ENCODE assay signal across 9 mouse cellular contexts in genomic region chr12:84203170-84203777, GRCm38 (mm10). TPM values are rescaled to one million over a fixed set of nuclear protein-coding genes. Genes with fewer than 3 reads are reported as not detected.
DNase-seq lines count a peak whose midpoint lies in the region; ATAC-seq lines count a peak whose summit lies in the region.
"Had no signal": no experiment of that assay in that cellular context is flagged by ENCODE, and none has a peak within 500 bp of the region (broad histone marks: within the 10 kb centered on the region; RNA-seq: fewer than 3 reads in every experiment).

No protein-coding gene starts in this region.

- H3K27me3 ChIP-seq in midbrain, embryonic 10.5 days (ENCODE audit: low read depth, poor library complexity, severe bottlenecking): peaks cover 10% of the 10 kb centered on the region; the same call in 1 of the 2 replicates
- H3K27me3 ChIP-seq in midbrain, embryonic 15.5 days (replicated peaks): no peaks in the 10 kb centered on the region
- no peaks in the 10 kb centered on the region for H3K27me3 ChIP-seq in liver, embryonic 12.5 days (replicated peaks)

- H3K27ac ChIP-seq in midbrain, embryonic 10.5 days (replicated peaks): 0 out of 2 replicates have a peak overlapping the region, but pooled peaks have one; percentile 23
- no peak overlapping the region for H3K27ac ChIP-seq in midbrain, embryonic 15.5 days
- H3K27ac ChIP-seq in liver, embryonic 12.5 days: peak overlapping the region; percentile 100

- WGBS in midbrain, embryonic 10.5 days: 77% methylated on average over 7 of the region's 7 CpGs
- 77% methylated on average over 7 of the region's 7 CpGs for WGBS in midbrain, embryonic 15.5 days
- WGBS in liver, embryonic 12.5 days (ENCODE audit: insufficient replicate concordance): 26% methylated on average over 7 of the region's 7 CpGs

- no peaks in the 10 kb centered on the region for H3K9me3 ChIP-seq in midbrain, embryonic 10.5 days (replicated peaks)
- no peaks in the 10 kb centered on the region for H3K9me3 ChIP-seq in midbrain, embryonic 15.5 days
- no peaks in the 10 kb centered on the region for H3K9me3 ChIP-seq in liver, embryonic 12.5 days (replicated peaks)

- no peak for ATAC-seq in midbrain, embryonic 15.5 days (replicated peaks)
- peak; percentile 61 for ATAC-seq in liver, embryonic 12.5 days

- H3K4me1 ChIP-seq in midbrain, embryonic 10.5 days: peaks cover 40% of the 10 kb centered on the region
- H3K4me1 ChIP-seq in midbrain, embryonic 15.5 days: no peaks in the 10 kb centered on the region
- H3K4me1 ChIP-seq in liver, embryonic 12.5 days: peaks cover 89% of the 10 kb centered on the region

- H3K9ac ChIP-seq in midbrain, embryonic 15.5 days: no peak overlapping the region
- peak overlapping the region; percentile 80 for H3K9ac ChIP-seq in liver, embryonic 12.5 days

- H3K4me2 ChIP-seq in midbrain, embryonic 15.5 days: no peak overlapping the region
- H3K4me2 ChIP-seq in liver, embryonic 12.5 days: peak overlapping the region; percentile 83

- 0 out of 2 replicates have a peak, but pooled peaks cover 2% of the 10 kb centered on the region for H3K36me3 ChIP-seq in midbrain, embryonic 10.5 days
- H3K36me3 ChIP-seq in midbrain, embryonic 15.5 days (replicated peaks): no peaks in the 10 kb centered on the region
- H3K36me3 ChIP-seq in liver, embryonic 12.5 days: peaks cover 11% of the 10 kb centered on the region

- DNase-seq in heart, adult 11 months: peak; percentile 83
- no peak for DNase-seq in heart, adult 8-10 months (ENCODE audit: low spot score)
- no peak for DNase-seq in midbrain, embryonic 10.5 days (ENCODE audit: low spot score)
- DNase-seq in left cerebral cortex, adult 8-10 months (ENCODE audit: low spot score in 2 of 2): no peak
- DNase-seq in ovary, postnatal 10 days (ENCODE audit: low spot score): no peak
- no peak for DNase-seq in layer of hippocampus, adult 11-12 months (ENCODE audit: low spot score)
- DNase-seq: adrenal gland, adult 2 months had no signal

- H3K4me3 ChIP-seq in midbrain, embryonic 10.5 days: no peak overlapping the region
- H3K4me3 ChIP-seq in midbrain, embryonic 15.5 days: no peak overlapping the region
- peak overlapping the region; percentile 48 for H3K4me3 ChIP-seq in liver, embryonic 12.5 days

RNA-seq across cellular contexts. Expression of gene Elmsan1, which starts 15.4 kb away (rescaled TPM):
- total RNA-seq in heart, adult 8-10 months (2022): 10 to 100 TPM; 13.1 to 17.5 (median 14.5) TPM
- polyA plus RNA-seq in midbrain, embryonic 10.5 days (2016; fragmentation: Nextera tagmentation; extraction: Ambion mirVana): 5.9 and 6.3 TPM in 2 replicates
- polyA plus RNA-seq in midbrain, embryonic 15.5 days (2015; fragmentation: Nextera tagmentation; extraction: Ambion mirVana): 4.3 and 4.4 TPM in 2 replicates
- polyA plus RNA-seq in liver, embryonic 12.5 days (2016; fragmentation: Nextera tagmentation; extraction: Ambion mirVana): 6.9 and 8.0 TPM in 2 replicates
- 10 to 100 TPM; 17.8 to 23.3 (median 20.3) TPM for total RNA-seq in left cerebral cortex, adult 8-10 months (2022)

RNA-seq across cellular contexts. Expression of gene Pnma1, which starts 55.0 kb away (rescaled TPM):
- under 1 TPM in 2 of 4 experiments, not detected in 2; 0.11 TPM for total RNA-seq in heart, adult 8-10 months (2022)
- polyA plus RNA-seq in midbrain, embryonic 10.5 days (2016; fragmentation: Nextera tagmentation; extraction: Ambion mirVana): 2.1 and 3.3 TPM in 2 replicates
- polyA plus RNA-seq in midbrain, embryonic 15.5 days (2015; fragmentation: Nextera tagmentation; extraction: Ambion mirVana): 6.5 and 7.7 TPM in 2 replicates
- polyA plus RNA-seq in liver, embryonic 12.5 days (2016; fragmentation: Nextera tagmentation; extraction: Ambion mirVana): 0.08 and 0.20 TPM in 2 replicates
- total RNA-seq in left cerebral cortex, adult 8-10 months (2022): 1 to 10 TPM; 5.1 to 6.3 (median 5.8) TPM
- polyA plus RNA-seq: adrenal gland, adult 2 months had no signal
